Mouse (Mus musculus): ENCODE data around the gene Bach2. TPM values are rescaled to one million over a fixed set of nuclear protein-coding genes. Genes with fewer than 3 reads are reported as not detected.

The Bach2 gene
- polyA plus RNA-seq, 1 experiment from 2014 or later: 5.8 TPM

DNA sequence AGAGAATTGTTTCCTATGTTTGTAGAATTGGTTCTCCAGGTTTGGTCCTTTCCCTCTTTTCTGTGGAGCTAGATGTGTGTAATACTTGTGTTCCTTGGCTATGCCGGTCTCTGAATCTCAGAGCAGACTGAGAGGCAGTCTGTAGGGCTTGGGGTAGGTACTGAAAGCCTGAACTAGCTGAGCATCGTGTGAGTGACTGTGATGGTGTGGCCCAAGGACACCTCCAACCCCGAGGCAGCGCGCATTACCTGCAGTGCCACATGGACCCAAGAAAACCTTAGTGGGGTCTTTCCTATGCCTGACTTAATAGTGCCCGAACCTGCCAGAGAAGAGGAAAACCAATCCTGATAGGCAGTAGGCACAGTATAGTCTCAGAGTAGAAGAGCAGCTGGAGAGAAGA is 85.5 kb downstream of the Bach2 start:
- no peaks in the 10 kb centered on the region for H3K9me3 ChIP-seq
- WGBS: 92% methylated on average over 6 of the region's 6 CpGs
- H3K27ac ChIP-seq: no peak overlapping the region
- H3K36me3 ChIP-seq: no peaks in the 10 kb centered on the region
- 0 out of 2 replicates have a peak, but pooled peaks cover 5% of the 10 kb centered on the region for H3K4me1 ChIP-seq
- no peak overlapping the region for H3K9ac ChIP-seq
- no peaks in the 10 kb centered on the region for H3K27me3 ChIP-seq
- no peak for ATAC-seq (ENCODE audit: insufficient number of reproducible peaks, low FRiP score, low TSS enrichment, low read depth)
- H3K4me2 ChIP-seq: no peak overlapping the region
- H3K4me3 ChIP-seq: no peak overlapping the region

GRCm38 (mm10) chr4:32324967-32325366 is 86.4 kb downstream of the Bach2 start:
- ATAC-seq (ENCODE audit: insufficient number of reproducible peaks, low FRiP score, low TSS enrichment, low read depth): no peak
- WGBS: 76% methylated on average over 4 of the region's 4 CpGs

DNA sequence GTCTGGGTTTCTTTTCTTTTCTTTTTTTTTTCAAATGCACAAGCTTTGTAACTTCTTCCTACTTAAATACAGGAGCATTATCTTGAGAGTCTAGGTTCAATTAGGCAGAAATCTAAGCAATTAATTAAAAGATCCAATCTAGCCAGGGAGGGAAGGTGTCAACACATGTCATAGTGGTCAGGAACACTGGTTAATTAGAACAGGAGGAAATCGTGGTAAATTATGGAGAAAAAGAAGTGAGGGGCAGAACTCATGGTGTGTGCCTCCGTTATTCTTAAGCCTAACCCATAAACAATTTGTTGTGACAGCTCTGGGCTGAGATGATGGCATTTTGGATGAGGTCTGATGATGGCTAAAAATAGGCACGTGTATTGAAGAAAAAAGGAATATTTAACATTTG is 87.0 kb downstream of the Bach2 start:
- WGBS: 51% methylated on average over 3 of the region's 3 CpGs
- Histone ChIP-seq H3K9me3 (no peaks in the 10 kb centered on the region), H3K4me3 (no peak overlapping the region), H3K4me2 (no peak overlapping the region), H3K4me1 (0 out of 2 replicates have a peak, but pooled peaks cover 5% of the 10 kb centered on the region), H3K36me3 (no peaks in the 10 kb centered on the region), H3K9ac (no peak overlapping the region), H3K27me3 (no peaks in the 10 kb centered on the region), H3K27ac (no peak overlapping the region)
- ATAC-seq (ENCODE audit: insufficient number of reproducible peaks, low FRiP score, low TSS enrichment, low read depth): no peak

More at GRCm38 (mm10) chr4:32324967-32325366, 86.4 kb downstream of the Bach2 start:
- no peak overlapping the region for H3K9ac ChIP-seq
- no peaks in the 10 kb centered on the region for H3K9me3 ChIP-seq
- no peak overlapping the region for H3K4me2 ChIP-seq
- no peak overlapping the region for H3K4me3 ChIP-seq
- no peaks in the 10 kb centered on the region for H3K36me3 ChIP-seq
- no peaks in the 10 kb centered on the region for H3K27me3 ChIP-seq
- no peak overlapping the region for H3K27ac ChIP-seq
- 0 out of 2 replicates have a peak, but pooled peaks cover 5% of the 10 kb centered on the region for H3K4me1 ChIP-seq

DNA sequence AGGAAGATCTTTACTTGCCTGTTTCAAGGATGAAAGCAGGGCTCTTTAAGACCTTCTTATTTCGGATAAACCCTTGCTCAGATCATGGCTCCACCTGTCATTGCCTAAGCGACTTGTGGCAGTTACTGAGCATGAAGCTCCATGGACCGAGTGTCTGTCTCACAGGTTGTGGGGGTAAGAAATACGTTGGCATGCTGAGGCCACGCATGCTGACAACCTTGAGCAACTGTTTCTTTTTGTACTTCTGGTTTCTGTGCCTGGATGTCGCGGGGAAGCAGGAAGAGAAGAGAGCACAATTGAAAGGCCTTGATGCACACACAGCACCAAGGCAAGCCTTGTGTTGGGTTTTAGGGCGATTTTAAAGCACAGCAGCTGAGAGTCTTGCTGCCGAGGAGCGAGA is 87.7 kb downstream of the Bach2 start:
- Histone ChIP-seq H3K4me3 (no peak overlapping the region), H3K36me3 (no peaks in the 10 kb centered on the region), H3K4me2 (no peak overlapping the region), H3K4me1 (0 out of 2 replicates have a peak, but pooled peaks cover 5% of the 10 kb centered on the region), H3K9me3 (no peaks in the 10 kb centered on the region), H3K27ac (no peak overlapping the region), H3K9ac (no peak overlapping the region), H3K27me3 (no peaks in the 10 kb centered on the region)
- 78% methylated on average over 10 of the region's 10 CpGs for WGBS
- no peak for ATAC-seq (ENCODE audit: insufficient number of reproducible peaks, low FRiP score, low TSS enrichment, low read depth)

- Histone ChIP-seq H3K4me3 (no peak overlapping the region), H3K27me3 (no peaks in the 10 kb centered on the region), H3K36me3 (no peaks in the 10 kb centered on the region), H3K9me3 (no peaks in the 10 kb centered on the region), H3K9ac (no peak overlapping the region), H3K4me2 (no peak overlapping the region), H3K27ac (no peak overlapping the region), H3K4me1 (0 out of 2 replicates have a peak, but pooled peaks cover 3% of the 10 kb centered on the region)
- no peak for ATAC-seq (ENCODE audit: insufficient number of reproducible peaks, low FRiP score, low TSS enrichment, low read depth)
- whole genome bisulfite sequencing: 50% methylated on average over 3 of the region's 3 CpGs
Observed at GRCm38 (mm10) chr4:32326860-32327259, 88.3 kb downstream of the Bach2 start.

GRCm38 (mm10) chr4:32327626-32328025 is 89.0 kb downstream of the Bach2 start:
- H3K27me3 ChIP-seq: no peaks in the 10 kb centered on the region
- H3K4me2 ChIP-seq: no peak overlapping the region
- no peak overlapping the region for H3K4me3 ChIP-seq
- no peaks in the 10 kb centered on the region for H3K9me3 ChIP-seq
- H3K4me1 ChIP-seq: 0 out of 2 replicates have a peak, but pooled peaks cover 3% of the 10 kb centered on the region
- H3K9ac ChIP-seq: no peak overlapping the region
- no peak overlapping the region for H3K27ac ChIP-seq
- 42% methylated on average over 5 of the region's 5 CpGs for WGBS
- H3K36me3 ChIP-seq: no peaks in the 10 kb centered on the region
- ATAC-seq (ENCODE audit: insufficient number of reproducible peaks, low FRiP score, low TSS enrichment, low read depth): no peak

DNA sequence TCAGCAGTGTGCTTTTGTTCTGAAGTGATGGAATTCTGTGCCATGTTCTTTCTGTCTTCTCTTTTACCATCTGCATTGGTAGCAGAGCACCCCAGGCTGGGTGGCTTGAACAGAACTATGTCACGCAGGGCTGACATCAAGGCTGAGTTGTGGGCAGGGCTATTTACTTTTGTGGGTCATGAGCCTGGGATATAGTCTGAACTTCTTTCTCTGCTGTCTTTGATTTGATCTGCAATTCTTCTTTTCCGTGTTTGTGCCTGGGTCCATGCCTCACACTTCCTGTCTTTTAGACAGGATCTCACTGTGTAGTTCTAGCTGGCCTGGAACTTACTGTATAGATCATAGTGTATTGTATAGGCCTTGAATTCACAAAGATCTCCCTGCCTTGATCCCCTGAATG is 90.0 kb downstream of the Bach2 start:
- no peak overlapping the region for H3K9ac ChIP-seq

DNA sequence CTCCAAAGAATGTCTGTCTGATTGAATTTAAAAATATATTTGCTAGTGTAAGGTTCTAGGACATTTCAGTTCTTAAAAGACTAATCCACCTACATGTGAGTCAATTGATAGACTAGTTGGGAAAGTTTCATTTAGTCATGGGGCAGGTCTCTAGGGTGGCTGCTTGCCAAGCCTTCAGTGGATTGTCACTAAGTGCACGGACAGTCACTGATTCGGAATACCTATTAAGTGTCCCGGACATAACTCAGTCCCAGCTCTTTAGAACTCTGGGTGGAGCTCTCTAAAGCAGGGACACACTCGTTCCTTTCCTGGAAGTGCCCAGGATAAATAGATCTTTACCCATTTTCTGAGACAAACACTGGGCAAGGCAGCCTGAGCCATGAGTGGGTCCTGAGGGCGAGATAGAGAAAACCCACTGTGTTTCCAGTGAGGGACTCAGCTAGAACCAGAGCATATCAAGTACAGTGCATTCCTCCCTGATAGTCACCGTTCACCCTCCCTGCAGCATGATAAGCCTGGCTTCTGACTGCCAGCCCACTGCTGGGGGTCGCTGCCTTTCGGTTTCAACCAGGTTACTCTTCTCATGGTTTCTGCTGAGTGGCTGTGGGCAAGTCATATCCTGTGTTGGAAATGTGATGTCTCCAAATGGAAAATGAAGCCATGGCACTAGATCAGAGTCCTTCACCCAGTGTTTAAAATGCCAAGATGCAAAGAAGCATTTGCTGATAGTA is 92.1 kb downstream of the Bach2 start:
- H3K9ac ChIP-seq: no peak overlapping the region
- 81% methylated on average over 8 of the region's 8 CpGs for WGBS
- 0 out of 2 replicates have a peak, but pooled peaks cover 3% of the 10 kb centered on the region for H3K4me1 ChIP-seq

More for the DNA sequence above, 90.0 kb downstream of the Bach2 start:
- Histone ChIP-seq H3K9me3 (no peaks in the 10 kb centered on the region), H3K4me3 (no peak overlapping the region), H3K4me1 (0 out of 2 replicates have a peak, but pooled peaks cover 3% of the 10 kb centered on the region), H3K4me2 (no peak overlapping the region), H3K36me3 (no peaks in the 10 kb centered on the region), H3K27ac (no peak overlapping the region), H3K27me3 (no peaks in the 10 kb centered on the region)
- WGBS: 70% methylated on average over 2 of the region's 2 CpGs
- ATAC-seq (ENCODE audit: insufficient number of reproducible peaks, low FRiP score, low TSS enrichment, low read depth): no peak

GRCm38 (mm10) chr4:32332028-32332427 is 93.4 kb downstream of the Bach2 start:
- 90% methylated on average over 12 of the region's 12 CpGs for WGBS
- H3K27ac ChIP-seq: no peak overlapping the region
- H3K4me1 ChIP-seq: peaks cover 7% of the 10 kb centered on the region; the same call in 1 of the 2 replicates
- no peak for ATAC-seq (ENCODE audit: insufficient number of reproducible peaks, low FRiP score, low TSS enrichment, low read depth)
- no peak overlapping the region for H3K4me3 ChIP-seq
- H3K4me2 ChIP-seq: no peak overlapping the region
- H3K36me3 ChIP-seq: no peaks in the 10 kb centered on the region
- no peaks in the 10 kb centered on the region for H3K9me3 ChIP-seq
- H3K9ac ChIP-seq: no peak overlapping the region
- no peaks in the 10 kb centered on the region for H3K27me3 ChIP-seq

More for the DNA sequence above, 92.1 kb downstream of the Bach2 start:
- no peaks in the 10 kb centered on the region for H3K9me3 ChIP-seq
- H3K4me3 ChIP-seq: no peak overlapping the region
- H3K36me3 ChIP-seq: no peaks in the 10 kb centered on the region
- no peak for ATAC-seq (ENCODE audit: insufficient number of reproducible peaks, low FRiP score, low TSS enrichment, low read depth)
- no peak overlapping the region for H3K27ac ChIP-seq
- no peak overlapping the region for H3K4me2 ChIP-seq
- H3K27me3 ChIP-seq: no peaks in the 10 kb centered on the region

GRCm38 (mm10) chr4:32334131-32334530 is 95.5 kb downstream of the Bach2 start:
- Histone ChIP-seq H3K4me1 (peaks cover 19% of the 10 kb centered on the region), H3K27me3 (no peaks in the 10 kb centered on the region), H3K9ac (no peak overlapping the region), H3K36me3 (no peaks in the 10 kb centered on the region), H3K9me3 (no peaks in the 10 kb centered on the region), H3K4me2 (no peak overlapping the region), H3K27ac (no peak overlapping the region), H3K4me3 (no peak overlapping the region)
- 96% methylated on average over 1 of the region's 1 CpGs for WGBS
- no peak for ATAC-seq (ENCODE audit: insufficient number of reproducible peaks, low FRiP score, low TSS enrichment, low read depth)

DNA sequence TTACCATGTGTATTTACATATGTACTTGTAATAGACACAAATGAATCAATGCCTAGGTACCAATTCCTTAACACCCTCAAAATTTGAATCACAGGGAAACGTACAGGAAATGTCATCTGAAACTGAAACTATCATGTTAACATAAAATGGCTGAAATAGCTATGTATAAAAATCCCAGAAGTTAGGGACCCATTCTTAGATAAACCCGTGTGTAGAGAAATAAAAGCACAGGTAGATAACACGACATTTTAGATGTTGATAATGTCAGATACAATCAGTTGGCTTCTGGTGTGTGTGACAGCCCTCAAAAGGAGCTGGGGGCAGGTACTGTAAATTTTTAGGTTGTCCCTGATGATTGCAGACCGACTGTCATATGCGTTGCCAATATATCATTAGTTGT is 96.2 kb downstream of the Bach2 start:
- Histone ChIP-seq H3K27me3 (no peaks in the 10 kb centered on the region), H3K9ac (no peak overlapping the region), H3K4me3 (no peak overlapping the region), H3K27ac (no peak overlapping the region), H3K36me3 (no peaks in the 10 kb centered on the region), H3K4me1 (peaks cover 19% of the 10 kb centered on the region), H3K4me2 (no peak overlapping the region), H3K9me3 (no peaks in the 10 kb centered on the region)
- WGBS: 83% methylated on average over 5 of the region's 5 CpGs
- ATAC-seq (ENCODE audit: insufficient number of reproducible peaks, low FRiP score, low TSS enrichment, low read depth): no peak

- ATAC-seq (ENCODE audit: insufficient number of reproducible peaks, low FRiP score, low TSS enrichment, low read depth): no peak
- peaks cover 19% of the 10 kb centered on the region for H3K4me1 ChIP-seq
Observed at GRCm38 (mm10) chr4:32335659-32336058, 97.1 kb downstream of the Bach2 start.

More at GRCm38 (mm10) chr4:32335659-32336058, 97.1 kb downstream of the Bach2 start:
- Histone ChIP-seq H3K36me3 (no peaks in the 10 kb centered on the region), H3K9me3 (no peaks in the 10 kb centered on the region), H3K27me3 (no peaks in the 10 kb centered on the region), H3K4me3 (no peak overlapping the region), H3K27ac (no peak overlapping the region), H3K4me2 (no peak overlapping the region), H3K9ac (no peak overlapping the region)
- 77% methylated on average over 12 of the region's 12 CpGs for WGBS
